Mouse (Mus musculus) liver, embryonic 14.5 days (tissue): Measurements from ENCODE around the gene Arhgap21. TPM values are rescaled to one million over a fixed set of nuclear protein-coding genes. Genes with fewer than 3 reads are reported as not detected.

Source experiments
- ATAC-seq: fragments of 200-750 bp; cut with Nextera tagmentation; 2 replicates; pipeline ENCODE4 v1.8.0; 2017; ENCODE audit warnings: moderate number of reproducible peaks, mild to moderate bottlenecking, moderate library complexity; ENCODE audit not compliant: insufficient read depth
- DNase-seq, 3 experiments: peaks; one replicate each; pipeline ENCODE4 v3.0.0-alpha.2; 2012 to 2013; ENCODE audit warnings: low read depth in 3 of 3, low spot score in 3 of 3
- H3K27ac ChIP-seq: fragments of 300-500 bp; sonication (generic); 2 replicates; pipeline ENCODE4 v1.5.1; 2014; ENCODE audit warnings: moderate library complexity, mild to moderate bottlenecking, control low read depth, inconsistent platforms
- H3K27me3 ChIP-seq: fragments of 300-500 bp; sonication (generic); 2 replicates; pipeline ENCODE4 v1.6.1; 2014; ENCODE audit warnings: mild to moderate bottlenecking, low read length, moderate library complexity; ENCODE audit not compliant: control insufficient read depth, insufficient read depth
- H3K36me3 ChIP-seq: fragments of 300-500 bp; sonication (generic); replicated peaks from 2 replicates; pipeline ENCODE4 v1.6.1; 2014; ENCODE audit warnings: low read depth; ENCODE audit not compliant: control insufficient read depth, insufficient read depth
- H3K4me1 ChIP-seq, 2 experiments: fragments of 200-500 bp in 1 of 2; fragments of 300-500 bp in 1 of 2; sonication (generic) in 1 of 2; replicated peaks; 2 replicates each; pipeline ENCODE4 v1.6.1; 2012 to 2014; ENCODE audit warnings: antibody characterized with exemption in 1 of 2, inconsistent platforms in 1 of 2, low read length in 1 of 2; ENCODE audit not compliant: control insufficient read depth in 2 of 2, insufficient read depth in 2 of 2
- H3K4me2 ChIP-seq: fragments of 300-500 bp; sonication (generic); 2 replicates; pipeline ENCODE4 v1.6.1; 2014; ENCODE audit warnings: low read depth, mild to moderate bottlenecking, control low read depth, moderate library complexity
- H3K4me3 ChIP-seq, 2 experiments: fragments of 200-500 bp in 1 of 2; fragments of 300-500 bp in 1 of 2; sonication (generic) in 1 of 2; 2 replicates each; pipeline ENCODE4 v1.5.1; 2012 to 2014; ENCODE audit warnings: low read depth in 2 of 2, low read length in 2 of 2, mild to moderate bottlenecking in 2 of 2, control low read depth in 1 of 2, inconsistent platforms in 1 of 2, moderate library complexity in 1 of 2; ENCODE audit not compliant: insufficient read depth in 1 of 2
- H3K9ac ChIP-seq: fragments of 300-500 bp; sonication (generic); replicated peaks from 2 replicates; pipeline ENCODE4 v1.6.1; 2014; ENCODE audit warnings: mild to moderate bottlenecking, control low read depth, moderate library complexity
- H3K9me3 ChIP-seq: fragments of 300-500 bp; sonication (generic); 2 replicates; pipeline ENCODE4 v1.6.1; 2016; ENCODE audit warnings: low read length, mixed read lengths; ENCODE audit not compliant: control insufficient read depth
- CTCF ChIP-seq: IDR thresholded peaks from 2 replicates; pipeline ENCODE4 v1.5.1; 2016; ENCODE audit warnings: antibody characterized with exemption, low read depth, control low read depth
- EP300 ChIP-seq: IDR thresholded peaks from 2 replicates; pipeline ENCODE4 v1.6.1; 2016; ENCODE audit warnings: antibody characterized with exemption, low read depth
- WGBS: fragments of 180-500 bp; shearing (Covaris S2); extraction: QIAGEN DNeasy Blood & Tissue Kit; methylation state at CpG from one replicate; pipeline ENCODE4 v1.1.7; 2014; ENCODE audit not compliant: insufficient replicate concordance; 5-methylcytosine and 5-hydroxymethylcytosine counted together
- polyA plus RNA-seq, 2 experiments: library from polyadenylated mRNA; depleted of rRNA in 1 of 2; stranded (reverse) in 1 of 2; unstranded in 1 of 2; fragments of >200 nt; fragmentation: Nextera tagmentation in 1 of 2; extraction: Ambion mirVana in 1 of 2; gene quantifications; 2 replicates each; pipeline versions ENCODE4 v1.2.1 to v1.2.3; 2012 to 2014

Gene Arhgap21
- polyA plus RNA-seq, 2 experiments, result 8.4 to 10.9 TPM

DNA sequence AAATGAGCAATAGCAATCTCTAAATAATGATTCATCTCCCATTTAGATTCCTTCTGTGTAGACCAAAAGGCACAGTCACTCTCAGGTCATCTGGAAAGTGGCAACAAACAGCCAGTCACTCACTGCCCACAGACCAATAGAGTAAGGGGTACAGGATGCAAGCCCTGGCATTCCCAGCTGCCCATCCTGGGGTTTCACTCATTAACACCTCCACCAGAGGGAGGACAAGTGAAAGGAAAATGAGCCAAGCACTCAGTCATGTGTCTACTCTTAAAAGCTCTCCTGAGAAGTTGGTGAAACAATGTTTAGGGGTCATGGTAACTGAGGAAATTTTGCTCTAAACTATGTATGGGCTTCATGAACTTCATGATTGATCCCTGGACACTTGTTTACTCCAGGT lies 2.9 kb upstream of the Arhgap21 start:
- Histone ChIP-seq H3K36me3 (no peaks in the 10 kb centered on the region; the same call in 1 of the 2 replicates), H3K4me1 (peaks cover 10 to 13% of the 10 kb centered on the region in 2 experiments), H3K27me3 (no peaks in the 10 kb centered on the region), H3K9me3 (no peaks in the 10 kb centered on the region), H3K4me3 (no peak overlapping the region), H3K27ac (no peak overlapping the region), H3K9ac (no peak overlapping the region), H3K4me2 (no peak overlapping the region)
- no peak for ATAC-seq
- TF ChIP-seq EP300 (no peak), CTCF (peak; percentile 22; the same call in 1 of the 2 replicates)
- no peak for DNase-seq

GRCm38 (mm10) chr2:20969201-20970200 lies 820 bp upstream of the Arhgap21 start:
- peak; percentile 90 to 94 (median 93) for DNase-seq
- TF ChIP-seq EP300 (peak; percentile 67), CTCF (0 out of 2 replicates have a peak, but pooled peaks have one; percentile 8)

GRCm38 (mm10) chr2:20967646-20968351 lies 882 bp downstream of the Arhgap21 start:
- Histone ChIP-seq H3K4me1 (peaks cover 25 to 34% of the 10 kb centered on the region in 2 experiments), H3K4me3 (peak overlapping the region; percentile 85 to 94), H3K9me3 (no peaks in the 10 kb centered on the region), H3K4me2 (peak overlapping the region; percentile 88), H3K27ac (peak overlapping the region; percentile 97), H3K36me3 (peaks cover 5% of the 10 kb centered on the region; the same call in 1 of the 2 replicates), H3K9ac (peak overlapping the region; percentile 100), H3K27me3 (no peaks in the 10 kb centered on the region)
- ATAC-seq (no peak), DNase-seq (peak in 1 of 3 experiments; percentile 36)
- no peak for TF ChIP-seq EP300
- under 1% methylated on average over 55 of the region's 57 CpGs for WGBS

More at GRCm38 (mm10) chr2:20969201-20970200, 820 bp upstream of the Arhgap21 start:
- peak; percentile 89 for ATAC-seq
- peak overlapping the region; percentile 85 to 94 for H3K4me3 ChIP-seq
- peak overlapping the region; percentile 97 for H3K27ac ChIP-seq
- H3K4me1 ChIP-seq, result peaks cover 15 to 21% of the 10 kb centered on the region in 2 experiments
- no peaks in the 10 kb centered on the region for H3K27me3 ChIP-seq
- H3K9me3 ChIP-seq, result no peaks in the 10 kb centered on the region
- peak overlapping the region; percentile 100 for H3K9ac ChIP-seq
- WGBS, result under 1% methylated on average over 48 of the region's 49 CpGs
- H3K4me2 ChIP-seq, result peak overlapping the region; percentile 88
- peaks cover 5% of the 10 kb centered on the region; the same call in 1 of the 2 replicates for H3K36me3 ChIP-seq

DNA sequence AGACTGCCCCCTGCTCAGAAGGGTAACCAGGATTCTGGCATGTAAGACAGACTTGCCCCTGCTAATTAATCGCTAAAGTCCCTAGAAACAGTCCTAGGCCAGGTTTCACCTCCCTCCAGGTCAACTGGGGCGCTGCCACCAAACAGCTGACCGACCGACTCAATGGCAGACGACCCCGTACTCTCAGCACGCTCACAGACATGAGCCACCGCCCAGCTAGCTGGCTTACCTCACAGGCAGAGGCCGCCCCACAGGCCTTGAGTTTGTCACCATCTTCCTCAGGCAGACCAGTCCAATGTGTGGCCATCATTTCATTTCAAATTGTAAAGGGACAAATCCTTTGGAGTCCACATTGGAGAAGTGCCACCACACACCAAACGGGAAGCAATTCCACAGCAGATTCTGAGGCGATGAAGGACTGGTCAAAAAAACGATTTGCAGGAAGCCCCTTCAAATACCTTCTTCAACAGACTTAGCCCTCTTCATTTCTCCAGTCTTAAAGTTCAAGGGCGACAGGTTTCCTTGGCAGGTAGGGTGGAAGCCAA lies 1.5 kb downstream of the Arhgap21 start:
- H3K9me3 ChIP-seq, result no peaks in the 10 kb centered on the region
- peak overlapping the region; percentile 97 for H3K27ac ChIP-seq
- DNase-seq (no peak), ATAC-seq (no peak)
- 3% methylated on average over 13 of the region's 13 CpGs for WGBS
- H3K9ac ChIP-seq, result peak overlapping the region; percentile 100
- H3K4me2 ChIP-seq, result peak overlapping the region; percentile 88
- H3K36me3 ChIP-seq, result peaks cover 5% of the 10 kb centered on the region; the same call in 1 of the 2 replicates
- peaks cover 30 to 38% of the 10 kb centered on the region in 2 experiments for H3K4me1 ChIP-seq
- TF ChIP-seq EP300 (no peak), CTCF (no peak)
- H3K27me3 ChIP-seq, result no peaks in the 10 kb centered on the region
- peak overlapping the region; percentile 85 to 94 for H3K4me3 ChIP-seq
